Mouse (Mus musculus): ENCODE measurements around the gene Sema4d.

Gene Sema4d

DNA sequence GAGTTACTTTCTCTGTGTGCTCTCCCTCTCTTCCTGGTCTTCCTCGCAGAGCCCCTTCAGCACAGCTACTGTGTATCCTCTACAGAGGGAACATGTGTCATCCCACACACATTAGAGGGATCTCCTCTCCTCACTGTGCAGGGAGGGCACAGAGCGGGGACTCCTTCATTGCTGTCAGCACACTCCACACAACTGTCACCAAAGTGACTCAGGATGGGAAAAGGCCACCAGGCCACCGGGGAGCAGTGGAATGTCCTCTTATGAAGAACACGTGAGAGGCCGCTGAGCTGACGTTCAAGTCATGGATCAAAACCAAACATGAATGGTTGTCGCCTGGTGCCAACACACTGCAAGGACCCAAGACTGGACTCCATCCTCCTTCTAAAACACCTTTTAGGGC lies 38.0 kb downstream of the Sema4d start:
- no peak for DNase-seq (ENCODE audit: low read depth in 2 of 2, low spot score in 2 of 2)

DNA sequence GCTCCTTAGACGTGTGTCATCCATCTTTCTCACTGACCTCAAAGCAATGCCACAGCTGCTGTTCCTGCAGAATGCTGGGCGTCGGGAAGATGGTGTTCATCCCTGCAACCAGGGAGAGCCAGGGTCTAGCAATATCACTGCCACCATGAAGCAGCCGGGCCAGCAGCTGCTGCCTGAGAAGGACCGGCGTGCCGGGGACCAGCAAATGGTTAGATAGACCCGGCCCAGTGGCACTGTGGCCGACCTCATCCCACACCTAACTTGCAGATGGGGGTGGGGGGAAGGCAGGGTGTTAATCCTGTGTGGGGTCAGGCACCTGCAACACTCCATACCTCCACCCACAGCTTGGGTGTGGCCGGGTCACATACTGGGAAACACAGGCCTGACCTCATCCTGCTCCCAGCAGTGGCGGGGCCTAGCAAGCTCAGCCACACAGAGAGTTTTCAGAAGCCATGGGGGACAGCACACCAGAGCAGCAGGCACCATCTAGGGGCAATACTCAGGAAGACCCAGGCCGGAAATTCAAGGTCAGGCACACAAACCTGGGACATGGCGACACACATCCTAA lies 38.9 kb downstream of the Sema4d start:
- DNase-seq (ENCODE audit: low read depth in 2 of 2, low spot score in 2 of 2), result no peak

DNA sequence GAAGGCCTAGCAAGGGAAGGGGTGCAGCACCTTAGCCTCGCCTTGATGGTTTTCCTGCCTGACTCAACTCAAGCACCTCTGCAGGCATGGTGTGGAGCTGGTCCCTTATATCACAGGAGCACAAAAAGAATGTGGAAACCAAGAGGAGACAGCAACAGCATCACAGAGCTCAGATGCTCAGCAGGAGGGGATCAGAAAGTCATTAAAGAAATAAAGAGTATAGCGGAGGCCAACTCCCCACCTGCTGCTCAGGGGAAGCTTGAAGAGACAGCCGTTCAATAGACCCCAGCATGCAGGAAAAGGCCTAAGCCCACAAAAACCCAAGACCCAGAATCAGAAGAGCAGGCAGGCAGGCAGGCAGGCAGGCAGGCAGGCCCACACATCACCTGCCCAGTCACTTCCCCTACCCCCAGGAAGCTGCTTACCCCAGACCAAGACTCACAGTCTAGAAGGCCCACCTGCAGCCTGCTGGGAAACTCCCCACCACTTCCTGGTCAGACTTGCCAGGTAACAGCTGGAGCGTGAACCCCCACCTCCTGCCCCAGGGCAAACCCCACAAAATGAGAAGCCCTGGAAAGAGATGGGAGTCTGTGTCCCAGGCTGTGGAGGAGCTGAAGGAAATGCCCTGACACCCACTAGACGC lies 39.6 kb downstream of the Sema4d start:
- peak; percentile 41 for DNase-seq (ENCODE audit: low read depth in 2 of 2, low spot score in 2 of 2)

DNA sequence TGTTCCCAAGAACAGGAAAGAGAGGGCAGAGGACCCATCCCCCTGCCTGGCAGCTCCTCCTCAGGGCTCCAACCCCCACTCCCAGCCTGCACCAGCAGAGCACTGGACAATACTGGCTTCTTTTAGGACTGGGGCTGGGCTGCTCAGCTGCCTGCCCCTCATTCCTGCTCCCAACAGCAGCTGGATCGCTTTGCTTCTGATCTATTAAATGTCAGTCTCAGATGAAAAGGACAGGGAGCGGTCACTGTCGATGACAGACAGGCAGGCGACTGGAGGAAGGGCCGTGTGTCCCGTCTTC lies 40.4 kb downstream of the Sema4d start:
- DNase-seq (ENCODE audit: low read depth in 2 of 2, low spot score in 2 of 2), result no peak

DNA sequence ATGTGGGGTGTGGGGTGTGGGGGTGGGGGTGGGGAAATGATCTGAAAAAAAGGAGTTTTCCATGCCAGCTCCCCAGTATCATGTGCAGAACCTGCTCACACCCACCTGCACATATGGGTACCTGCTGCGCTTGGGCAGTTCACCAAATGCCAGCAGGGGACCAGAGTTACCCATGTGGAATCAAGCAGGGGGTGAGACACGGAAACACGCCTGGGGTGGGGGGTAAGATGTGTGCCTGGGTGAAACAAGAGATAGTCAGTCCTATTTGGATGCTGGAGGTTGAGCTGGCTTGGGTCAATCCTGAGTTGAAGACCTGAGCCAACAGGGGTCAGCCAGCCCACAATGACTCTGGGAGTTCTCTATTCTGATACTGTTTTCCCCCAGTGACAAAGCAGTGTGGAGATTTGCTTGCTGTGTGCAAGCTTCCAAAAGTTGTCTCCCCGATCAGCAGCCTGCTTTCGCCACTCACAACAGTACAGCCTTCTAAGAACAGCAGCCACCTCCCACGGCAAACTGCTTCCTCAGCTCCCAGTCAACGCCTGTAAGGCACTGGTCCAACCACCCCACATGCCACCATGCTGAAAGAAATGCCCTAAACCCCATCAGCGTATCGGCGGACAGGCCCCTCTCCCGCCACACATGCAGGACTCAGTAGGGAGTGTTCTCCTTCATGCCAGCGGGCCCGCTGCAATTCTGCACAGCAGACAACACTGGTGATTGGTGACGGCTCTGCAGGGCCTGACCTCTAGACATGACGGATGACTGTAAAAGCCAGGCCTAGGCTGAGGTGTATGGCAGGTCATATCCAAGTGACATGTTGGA lies 41.0 kb downstream of the Sema4d start:
- no peak for DNase-seq (ENCODE audit: low read depth in 2 of 2, low spot score in 2 of 2)

DNA sequence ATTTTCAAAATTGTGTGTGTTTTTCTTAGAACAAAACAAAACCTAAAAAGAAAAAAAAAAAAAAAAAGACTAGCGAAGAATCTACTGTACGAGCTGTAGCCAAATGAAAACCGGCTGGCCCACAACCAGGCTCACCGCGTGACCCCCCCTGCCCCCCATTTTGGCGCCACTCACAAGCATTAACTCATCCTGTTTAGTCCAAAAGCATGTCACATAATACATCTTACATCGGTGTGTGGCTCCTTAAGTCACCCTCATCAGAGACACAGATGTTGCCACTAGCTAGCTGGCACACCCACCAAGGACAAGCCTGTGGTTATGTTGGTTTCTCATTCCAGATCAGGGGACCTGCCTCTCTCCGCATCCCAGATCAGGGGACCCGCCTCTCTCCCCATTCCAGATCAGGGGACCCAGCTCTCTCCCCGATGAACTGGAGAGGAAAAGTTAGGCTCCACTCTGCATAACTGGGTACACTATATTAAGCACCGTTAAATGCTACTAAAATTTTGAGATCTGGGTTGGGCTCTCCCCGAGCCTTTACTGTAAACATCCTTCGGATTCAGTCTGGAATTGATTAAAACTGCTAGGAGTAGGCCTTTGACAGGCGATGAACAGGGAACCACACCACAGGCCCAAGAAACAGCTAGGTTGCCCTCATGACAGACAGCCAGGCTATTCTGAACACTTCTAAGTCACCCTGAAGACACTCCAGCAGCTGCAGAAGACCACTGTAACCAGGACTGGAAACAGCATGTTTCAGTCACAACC lies 43.8 kb downstream of the Sema4d start:
- no peak for DNase-seq (ENCODE audit: low read depth in 2 of 2, low spot score in 2 of 2)

DNA sequence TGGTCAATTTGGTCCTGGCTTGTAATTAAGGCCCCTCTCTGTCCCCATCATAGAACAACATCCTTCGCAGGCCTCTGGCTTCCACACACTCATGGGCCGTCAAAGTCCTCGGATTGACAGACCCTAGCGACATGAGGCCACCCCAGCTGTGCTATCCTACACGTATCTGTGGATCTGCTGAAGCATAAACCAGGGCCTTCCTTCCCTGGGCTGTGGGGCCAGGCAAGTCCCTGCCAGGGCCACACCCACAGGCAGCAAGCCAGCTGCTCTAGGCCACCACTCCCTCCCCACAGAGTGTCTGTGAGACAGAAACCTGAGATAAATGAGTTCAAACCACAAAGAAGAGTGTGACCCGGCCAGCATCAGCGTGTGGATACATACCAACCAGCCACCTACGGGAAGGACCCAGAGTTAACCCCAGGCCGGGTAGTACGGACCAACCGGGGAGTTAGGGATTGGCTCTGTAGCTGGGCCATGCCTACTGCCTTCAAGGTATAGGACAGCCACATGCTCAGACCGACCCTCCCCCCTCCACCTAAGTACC lies 45.5 kb downstream of the Sema4d start:
- no peak for DNase-seq (ENCODE audit: low read depth in 2 of 2, low spot score in 2 of 2)

DNA sequence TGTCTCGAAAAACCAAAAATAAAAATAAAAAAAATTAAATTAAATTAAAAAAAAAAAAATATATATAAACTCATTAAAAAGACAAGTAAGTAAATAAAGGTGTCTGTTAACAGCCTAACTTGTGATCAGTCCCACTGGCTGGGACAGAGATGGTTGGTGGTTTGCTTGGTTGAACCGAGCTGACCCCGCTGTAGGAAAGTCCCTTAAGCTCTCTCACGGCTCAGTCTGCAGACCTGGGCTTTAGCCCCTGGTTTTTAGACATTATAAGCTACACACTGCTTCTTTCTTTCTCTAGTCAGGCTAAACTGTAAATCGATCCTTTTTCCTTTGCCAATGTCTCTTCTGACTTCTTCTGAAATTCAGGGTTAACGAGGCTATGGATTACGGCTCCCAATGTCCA lies 46.5 kb downstream of the Sema4d start:
- DNase-seq (ENCODE audit: low read depth in 2 of 2, low spot score in 2 of 2), result no peak

DNA sequence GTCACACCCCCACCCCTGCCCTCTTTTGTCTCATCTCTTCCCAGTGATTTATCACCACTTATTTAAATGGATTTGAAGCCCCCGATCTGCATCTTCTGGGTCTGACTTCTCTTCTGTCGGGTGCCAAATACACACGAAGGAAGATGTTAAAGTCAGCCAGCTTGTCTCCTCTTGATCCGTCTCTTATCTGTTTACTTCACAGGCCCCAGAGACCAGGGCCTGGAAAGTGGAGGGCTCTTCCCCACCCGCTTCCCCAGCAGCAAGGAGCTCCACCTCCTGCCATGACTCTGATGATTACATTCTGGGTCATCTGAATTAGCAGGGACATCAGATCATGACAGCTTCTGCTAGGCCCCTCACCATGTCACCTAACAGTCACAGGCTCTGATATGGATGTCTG lies 47.7 kb downstream of the Sema4d start:
- no peak for DNase-seq (ENCODE audit: low read depth in 2 of 2, low spot score in 2 of 2)

DNA sequence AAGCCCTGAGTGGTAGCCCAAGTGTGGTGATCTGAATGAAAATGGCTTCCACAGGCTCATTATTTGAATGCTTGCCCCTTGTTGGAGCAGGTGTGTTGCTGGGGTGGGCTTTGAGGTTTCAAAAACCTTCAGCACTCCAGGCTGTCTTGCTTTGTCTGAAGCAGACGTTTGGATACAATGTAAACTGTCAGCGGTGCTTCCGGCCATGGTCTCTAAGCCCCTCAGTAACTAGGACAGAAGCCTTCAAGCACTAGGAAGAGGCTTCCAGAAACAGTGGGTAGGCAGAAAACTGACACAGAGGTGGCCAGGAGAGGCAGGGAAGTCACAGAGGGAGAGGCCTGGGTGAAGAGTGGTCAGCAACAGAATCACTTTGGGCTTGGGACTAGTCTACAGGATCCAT lies 49.7 kb downstream of the Sema4d start:
- DNase-seq (ENCODE audit: low read depth in 2 of 2, low spot score in 2 of 2), result no peak

DNA sequence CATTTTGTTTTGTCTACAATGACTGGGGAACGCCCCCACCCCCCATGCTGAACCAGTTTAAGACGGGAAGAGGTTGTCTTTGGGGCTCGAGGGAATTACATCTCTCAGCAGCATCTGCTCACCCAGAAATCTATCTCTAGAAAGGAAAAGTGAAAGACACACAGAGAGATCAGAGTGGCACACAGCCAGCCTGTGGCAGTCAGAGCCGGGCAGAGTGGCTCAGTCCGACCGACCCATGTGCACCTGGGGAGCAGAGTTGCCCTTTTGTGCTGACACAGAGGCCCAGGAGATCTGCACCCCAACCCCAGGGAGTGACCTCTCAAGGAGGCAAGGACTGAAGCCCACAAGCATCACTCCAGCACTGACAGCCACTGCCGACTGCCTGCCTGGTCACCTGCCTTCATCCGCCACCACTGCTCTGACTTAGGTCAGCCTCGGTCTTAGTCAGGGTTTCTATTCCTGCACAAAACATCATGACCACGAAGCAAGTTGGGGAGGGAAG lies 50.9 kb downstream of the Sema4d start:
- no peak for DNase-seq (ENCODE audit: low read depth in 2 of 2, low spot score in 2 of 2)

DNA sequence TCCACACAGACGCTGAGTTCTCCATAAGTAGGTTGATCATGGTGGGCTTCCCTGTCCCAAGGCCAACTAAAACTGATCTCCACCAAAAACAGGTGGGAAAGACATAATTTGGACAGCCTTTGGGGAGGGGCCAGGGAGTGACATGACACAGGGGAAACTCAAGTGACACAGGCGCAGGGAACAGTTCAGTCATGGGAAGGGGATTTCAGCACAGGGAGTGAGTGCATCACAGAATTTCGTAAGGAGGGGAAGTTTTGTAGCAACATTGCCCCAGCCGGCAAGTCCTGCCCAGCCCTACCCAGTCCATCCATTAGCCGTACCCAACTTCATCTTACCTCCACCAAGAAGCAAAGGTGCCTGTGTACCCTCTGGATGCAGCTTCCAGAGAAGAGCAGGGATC lies 52.8 kb downstream of the Sema4d start:
- DNase-seq (ENCODE audit: low read depth in 2 of 2, low spot score in 2 of 2), result no peak

DNA sequence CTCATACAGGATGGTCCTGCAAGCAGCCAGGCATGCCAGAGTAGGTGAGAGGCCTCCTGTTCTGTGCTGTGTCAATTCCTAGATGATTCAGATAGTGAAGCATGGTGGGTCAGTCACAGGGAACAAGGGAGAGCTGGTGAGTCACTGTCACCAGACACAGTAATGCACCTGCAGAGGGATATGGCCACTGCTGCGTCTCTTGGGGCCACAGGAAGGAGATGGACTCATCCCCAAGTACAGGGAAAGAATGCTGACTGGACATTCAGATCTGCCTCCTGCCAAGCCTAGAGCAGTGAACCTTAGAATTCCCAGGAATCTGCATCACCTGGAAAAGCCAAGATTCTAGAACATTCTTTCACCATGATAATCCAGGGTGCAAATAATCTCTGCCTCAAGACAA lies 53.8 kb downstream of the Sema4d start:
- DNase-seq (ENCODE audit: low read depth in 2 of 2, low spot score in 2 of 2), result no peak

DNA sequence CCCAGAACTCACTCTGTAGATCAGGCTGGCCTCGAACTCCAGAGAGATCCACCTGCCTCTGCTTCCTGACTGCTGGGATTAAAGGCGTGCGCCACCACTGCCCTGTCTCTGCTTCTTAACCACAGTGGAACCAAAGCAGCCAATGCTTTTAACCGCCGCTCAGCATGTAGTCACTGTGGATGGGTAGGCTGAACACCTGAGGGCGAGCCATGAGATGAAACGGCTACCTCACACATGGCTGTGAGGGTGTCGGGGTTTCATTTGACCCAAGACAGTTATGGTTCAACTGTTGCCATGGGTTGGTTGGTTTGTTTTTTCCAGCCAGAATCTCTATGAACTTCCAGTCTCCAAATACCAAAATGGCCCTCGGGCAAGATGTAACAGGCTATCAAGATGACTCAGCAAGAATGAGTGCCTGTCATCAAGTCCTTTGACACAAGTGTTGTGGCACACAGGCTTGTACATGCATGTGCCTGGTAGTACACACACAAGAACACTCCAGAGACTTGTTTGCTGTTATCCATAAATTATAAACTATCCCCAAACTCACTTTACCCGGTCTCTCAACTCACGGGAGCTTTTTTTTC lies 54.9 kb downstream of the Sema4d start:
- no peak for DNase-seq (ENCODE audit: low read depth in 2 of 2, low spot score in 2 of 2)

DNA sequence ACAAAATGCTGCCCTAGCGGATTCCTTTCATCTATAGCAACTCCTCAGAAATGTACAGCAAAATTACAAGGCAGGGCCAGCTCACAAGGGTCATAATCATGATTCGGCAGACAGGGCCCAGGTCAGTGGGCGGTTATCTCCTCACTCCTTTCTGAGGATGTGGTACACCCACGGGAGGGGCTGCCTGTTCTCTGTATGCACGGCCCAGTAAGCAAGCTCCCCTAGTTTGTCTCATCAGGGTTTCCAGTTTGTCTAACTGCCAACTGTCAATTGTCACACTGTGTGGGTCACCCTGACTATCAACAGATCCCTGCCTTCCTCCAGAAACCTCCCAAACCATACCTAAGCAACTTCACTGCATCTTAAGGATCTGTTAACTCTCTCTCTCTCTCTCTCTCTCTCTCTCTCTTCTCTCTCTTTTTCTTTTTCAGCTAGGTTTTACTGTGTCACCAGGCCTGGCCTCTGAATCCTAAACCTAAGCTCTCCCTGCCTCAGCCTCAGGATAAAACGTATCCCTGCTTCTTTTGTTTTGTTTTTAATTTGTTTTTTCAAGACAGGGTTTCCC lies 55.5 kb downstream of the Sema4d start:
- DNase-seq (ENCODE audit: low read depth in 2 of 2, low spot score in 2 of 2), result no peak

DNA sequence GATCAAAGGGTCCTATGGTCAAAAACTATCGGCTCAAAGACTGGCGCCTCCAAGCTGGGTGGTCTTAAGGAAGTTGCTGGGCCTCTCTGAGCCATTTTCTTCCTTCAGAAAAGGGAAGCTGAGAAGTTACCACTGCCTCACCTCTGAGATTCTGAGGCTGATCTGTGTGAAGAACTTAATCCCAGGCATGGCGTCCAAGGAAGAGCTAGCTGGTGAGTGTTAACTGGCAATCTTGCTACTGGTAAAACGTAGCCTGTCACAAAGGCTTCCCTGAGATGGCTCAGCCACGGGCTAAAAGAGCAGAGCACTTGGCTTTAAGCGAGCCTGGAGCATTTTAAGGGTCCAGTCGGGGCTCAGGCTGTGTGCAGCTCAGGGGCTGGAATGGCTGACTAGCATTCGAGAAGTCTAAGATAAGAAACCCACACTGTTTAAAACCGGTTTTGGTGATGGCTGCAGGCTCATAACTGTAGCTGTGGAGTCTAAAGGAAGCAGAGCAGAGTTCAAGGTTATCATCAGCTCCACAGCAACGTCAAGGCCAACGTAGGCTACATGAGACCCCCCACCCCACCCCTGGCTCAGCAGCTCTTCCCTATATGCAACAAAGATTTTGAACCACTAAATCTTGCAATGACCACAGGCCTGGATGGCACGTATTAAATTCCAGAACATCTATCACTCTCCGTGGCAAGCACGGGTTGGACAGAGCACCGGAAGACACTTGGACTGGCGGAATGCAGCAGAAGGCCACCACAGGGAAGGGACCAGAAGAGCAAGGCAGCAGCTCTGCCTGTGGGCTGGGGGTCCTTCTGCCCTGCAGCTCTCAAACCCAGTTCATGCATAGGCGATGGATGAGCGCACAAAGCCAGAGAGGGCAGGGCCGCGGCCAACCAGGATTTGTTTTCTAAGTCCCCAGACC lies 56.3 kb downstream of the Sema4d start:
- DNase-seq (ENCODE audit: low read depth in 2 of 2, low spot score in 2 of 2), result no peak

DNA sequence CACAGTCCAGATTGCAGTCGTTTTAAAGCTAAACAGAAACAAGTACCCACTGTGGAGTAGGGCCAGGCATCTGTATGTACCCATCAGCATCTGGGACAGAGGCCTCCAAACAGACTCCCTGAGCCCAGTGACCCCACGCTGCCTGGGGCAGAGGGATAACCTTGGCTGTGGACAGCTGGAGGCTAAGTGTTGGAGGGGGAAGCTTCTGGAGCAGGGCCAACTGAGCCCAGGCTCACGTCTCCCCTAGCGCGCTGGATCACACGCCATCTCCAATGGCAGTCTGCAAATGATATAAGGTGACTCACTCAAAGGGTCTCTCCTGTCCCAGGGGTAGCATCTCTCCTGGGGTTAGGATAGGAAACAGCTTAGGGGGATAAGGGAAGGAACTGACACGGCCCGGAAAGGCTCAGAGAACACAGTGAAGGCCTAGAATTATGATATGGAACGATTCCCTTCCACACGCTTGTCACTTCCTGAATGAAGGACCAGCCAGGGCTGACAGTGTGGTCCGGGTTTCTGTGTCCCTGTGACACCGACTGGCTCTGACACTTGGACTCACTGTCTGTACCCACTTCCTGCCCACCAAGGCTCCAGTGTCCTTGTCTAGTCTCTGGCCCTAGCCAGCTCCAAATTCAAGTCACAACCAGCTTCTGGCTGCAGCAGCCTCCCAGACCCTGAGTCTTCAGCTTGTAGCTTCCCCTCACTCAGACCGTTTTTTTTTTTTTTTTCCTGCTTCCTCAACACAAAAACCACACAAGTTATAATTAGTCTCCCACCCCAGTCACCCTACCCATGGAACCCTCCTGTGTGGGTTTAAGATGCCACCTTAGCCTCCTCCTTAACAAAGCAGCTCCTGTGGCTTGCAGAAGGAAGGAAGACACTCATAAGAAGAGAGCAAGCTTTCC lies 57.3 kb downstream of the Sema4d start:
- no peak for DNase-seq (ENCODE audit: low read depth in 2 of 2, low spot score in 2 of 2)

DNA sequence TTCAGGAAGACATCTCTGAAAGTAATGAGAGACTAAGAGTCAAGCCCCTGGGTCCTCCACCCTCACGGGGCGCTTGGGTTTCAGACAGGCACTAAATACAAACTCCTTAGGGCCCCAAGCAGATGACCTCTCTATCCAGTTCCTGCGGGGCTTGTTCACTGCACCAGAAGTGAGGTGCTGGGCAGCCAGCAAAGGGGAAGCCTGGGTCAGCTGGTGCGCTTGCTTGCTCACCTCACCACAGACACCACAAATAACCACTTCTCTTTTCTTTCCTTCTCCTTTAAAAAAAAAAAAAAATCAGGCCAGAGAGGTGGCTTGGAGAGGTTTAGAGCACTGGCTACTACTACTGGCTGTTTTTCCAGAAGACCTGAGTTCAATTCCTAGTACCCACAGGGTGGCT lies 59.0 kb downstream of the Sema4d start:
- no peak for DNase-seq (ENCODE audit: low read depth in 2 of 2, low spot score in 2 of 2)

Data from CD8-positive naive resting alpha-beta T cell, adult 2 months (primary cell).